Mouse (Mus musculus) CH12.LX (cell line): ENCODE measurements around the gene Gria2. TPM values are rescaled to one million over a fixed set of nuclear protein-coding genes. Genes with fewer than 3 reads are reported as not detected.

ENCODE experiments used
- DNase-seq: peaks from one replicate; pipeline ENCODE4 v3.0.0-alpha.2; 2013; ENCODE audit errors: extremely low read depth
- H3K27ac ChIP-seq: 2 replicates; pipeline ENCODE4 v1.5.1; 2012; ENCODE audit warnings: low read depth, mild to moderate bottlenecking, control low read depth, moderate library complexity; ENCODE audit not compliant: insufficient read depth
- H3K27me3 ChIP-seq: replicated peaks from 2 replicates; pipeline ENCODE3; 2012; ENCODE audit warnings: inconsistent platforms
- H3K36me3 ChIP-seq, 2 experiments: replicated peaks in 1 of 2; 2 replicates each; pipeline versions ENCODE3 to v1.6.1; 2012; ENCODE audit warnings: inconsistent platforms in 1 of 2, low read length in 1 of 2, mild to moderate bottlenecking in 1 of 2, mixed read lengths in 1 of 2, moderate library complexity in 1 of 2; ENCODE audit not compliant: control insufficient read depth in 1 of 2, insufficient read depth in 1 of 2
- H3K4me1 ChIP-seq, 2 experiments: 2 replicates each; pipeline ENCODE4 v1.6.1; 2012; ENCODE audit warnings: inconsistent platforms in 1 of 2, moderate library complexity in 1 of 2; ENCODE audit not compliant: insufficient read depth in 2 of 2, control insufficient read depth in 1 of 2
- H3K4me2 ChIP-seq: 2 replicates; pipeline ENCODE4 v1.6.1; 2012; ENCODE audit warnings: low read depth, mild to moderate bottlenecking, control low read depth; ENCODE audit not compliant: poor library complexity, insufficient read depth, severe bottlenecking
- H3K4me3 ChIP-seq, 3 experiments: fragments of 150-350 bp in 1 of 3; sonication (generic) in 1 of 3; replicated peaks in 1 of 3; 2 replicates each; pipeline versions ENCODE3 to v1.5.1; 2011 to 2012; ENCODE audit warnings: low read depth in 2 of 3, low read length in 2 of 3, mild to moderate bottlenecking in 2 of 3, moderate library complexity in 2 of 3, control low read depth in 1 of 3, improper control_type of control experiment in 1 of 3, inconsistent platforms in 1 of 3, mixed read lengths in 1 of 3; ENCODE audit not compliant: poor library complexity in 1 of 3
- H3K79me2 ChIP-seq: replicated peaks from 2 replicates; pipeline ENCODE4 v1.6.1; 2012; ENCODE audit warnings: mild to moderate bottlenecking, moderate library complexity; ENCODE audit not compliant: control insufficient read depth, poor library complexity, insufficient read depth, severe bottlenecking; ENCODE audit errors: extremely low read depth
- H3K9ac ChIP-seq: 2 replicates; pipeline ENCODE4 v1.6.1; 2012; ENCODE audit warnings: low read depth, mild to moderate bottlenecking, control low read depth, moderate library complexity; ENCODE audit not compliant: insufficient read depth
- H3K9me3 ChIP-seq: replicated peaks from 2 replicates; pipeline ENCODE3; 2012; ENCODE audit warnings: low read length, inconsistent platforms, mixed read lengths
- CHD1 ChIP-seq: IDR thresholded peaks from 2 replicates; pipeline ENCODE4 v1.6.1; 2012; ENCODE audit warnings: low read depth, low read length, improper control_type of control experiment, inconsistent platforms
- CHD2 ChIP-seq: IDR thresholded peaks from 2 replicates; pipeline ENCODE4 v1.6.1; 2011; ENCODE audit warnings: low read length, improper control_type of control experiment
- ELF1 ChIP-seq: IDR thresholded peaks from 2 replicates; pipeline ENCODE4 v1.6.1; 2014; ENCODE audit warnings: low read depth, mild to moderate bottlenecking, inconsistent platforms, low read length, improper control_type of control experiment
- ETS1 ChIP-seq: conservative IDR thresholded peaks from 2 replicates; pipeline ENCODE4 v1.6.1; 2012; ENCODE audit warnings: low read depth, mild to moderate bottlenecking, inconsistent platforms, low read length, improper control_type of control experiment, moderate library complexity
- HCFC1 ChIP-seq: IDR thresholded peaks from 2 replicates; pipeline ENCODE4 v1.6.1; 2012; ENCODE audit warnings: low read depth, mild to moderate bottlenecking, inconsistent platforms, low read length, improper control_type of control experiment
- IRF4 ChIP-seq: IDR thresholded peaks from 2 replicates; pipeline ENCODE4 v1.6.1; 2014; ENCODE audit warnings: low read depth, mild to moderate bottlenecking, inconsistent platforms, low read length, improper control_type of control experiment
- MAFK ChIP-seq: IDR thresholded peaks from 2 replicates; pipeline ENCODE4 v1.6.1; 2011; ENCODE audit warnings: low read length, improper control_type of control experiment; ENCODE audit not compliant: insufficient replicate concordance
- MAX ChIP-seq: IDR thresholded peaks from 2 replicates; pipeline ENCODE4 v1.6.1; 2011; ENCODE audit warnings: low read length, improper control_type of control experiment
- MAZ ChIP-seq: IDR thresholded peaks from 2 replicates; pipeline ENCODE4 v1.6.1; 2012; ENCODE audit warnings: low read depth, mild to moderate bottlenecking, inconsistent platforms, low read length, improper control_type of control experiment, moderate library complexity
- MEF2A ChIP-seq: IDR thresholded peaks from 2 replicates; pipeline ENCODE4 v1.6.1; 2014; ENCODE audit warnings: low read depth, mild to moderate bottlenecking, inconsistent platforms, low read length, improper control_type of control experiment, borderline replicate concordance
- MXI1 ChIP-seq: IDR thresholded peaks from 2 replicates; pipeline ENCODE4 v1.6.1; 2011; ENCODE audit warnings: mild to moderate bottlenecking, low read depth, low read length, improper control_type of control experiment
- NELFE ChIP-seq: IDR thresholded peaks from 2 replicates; pipeline ENCODE4 v1.6.1; 2011; ENCODE audit warnings: low read depth, low read length, improper control_type of control experiment
- NRF1 ChIP-seq: IDR thresholded peaks from 2 replicates; pipeline ENCODE4 v1.6.1; 2014; ENCODE audit warnings: low read depth, mild to moderate bottlenecking, inconsistent platforms, low read length, improper control_type of control experiment, moderate library complexity
- POLR2AphosphoS2 ChIP-seq: IDR thresholded peaks from 2 replicates; pipeline ENCODE4 v1.6.1; 2011; ENCODE audit warnings: low read depth, low read length, improper control_type of control experiment
- RAD21 ChIP-seq: IDR thresholded peaks from 2 replicates; pipeline ENCODE4 v1.6.1; 2011; ENCODE audit warnings: low read depth, mild to moderate bottlenecking, low read length, improper control_type of control experiment, moderate library complexity
- SMC3 ChIP-seq: IDR thresholded peaks from 2 replicates; pipeline ENCODE4 v1.6.1; 2011; ENCODE audit warnings: low read depth, low read length, improper control_type of control experiment
- TBP ChIP-seq: conservative IDR thresholded peaks from 2 replicates; pipeline ENCODE4 v1.6.1; 2011; ENCODE audit warnings: low read depth, low read length, improper control_type of control experiment
- TCF12 ChIP-seq: IDR thresholded peaks from 2 replicates; pipeline ENCODE4 v1.6.1; 2014; ENCODE audit warnings: low read depth, mild to moderate bottlenecking, inconsistent platforms, low read length, improper control_type of control experiment
- USF1 ChIP-seq: IDR thresholded peaks from 2 replicates; pipeline ENCODE4 v1.6.1; 2014; ENCODE audit warnings: low read depth, mild to moderate bottlenecking, inconsistent platforms, low read length, improper control_type of control experiment
- dilution Hi-C: fragments of 300-500 bp; cut with MboI; formaldehyde crosslinking; loops from 2 replicates; pipeline ENCODE4 v1.14.3; 2020; ENCODE audit warnings: low sequenced_read_pairs; ENCODE audit not compliant: extremely low pct_unique_long_range_greater_than_20kb, extremely low pct_ligation_motif_present
- in situ Hi-C: fragments of 300-500 bp; cut with MboI; formaldehyde crosslinking; loops from 3 replicates; pipeline ENCODE4 v1.14.3; 2019; ENCODE audit warnings: low sequenced_read_pairs, low pct_ligation_motif_present, low pct_unique_long_range_greater_than_20kb, mixed read lengths
- polyA plus RNA-seq: library from polyadenylated mRNA; unstranded; fragments of >175 nt; gene quantifications from 2 replicates; pipeline ENCODE4 v1.2.1, GENCODE M21; 2012; ENCODE audit warnings: low read depth; ENCODE audit not compliant: insufficient read length
- total RNA-seq, 2 experiments: library from RNA; depleted of rRNA; stranded (reverse); fragments of 300-350 nt in 1 of 2; fragments of >200 nt in 1 of 2; gene quantifications; 2 replicates each; pipeline ENCODE4 v1.2.3; 2012 to 2014

Gria2 gene
- total and polyA plus RNA-seq, 3 experiments = not detected

DNA sequence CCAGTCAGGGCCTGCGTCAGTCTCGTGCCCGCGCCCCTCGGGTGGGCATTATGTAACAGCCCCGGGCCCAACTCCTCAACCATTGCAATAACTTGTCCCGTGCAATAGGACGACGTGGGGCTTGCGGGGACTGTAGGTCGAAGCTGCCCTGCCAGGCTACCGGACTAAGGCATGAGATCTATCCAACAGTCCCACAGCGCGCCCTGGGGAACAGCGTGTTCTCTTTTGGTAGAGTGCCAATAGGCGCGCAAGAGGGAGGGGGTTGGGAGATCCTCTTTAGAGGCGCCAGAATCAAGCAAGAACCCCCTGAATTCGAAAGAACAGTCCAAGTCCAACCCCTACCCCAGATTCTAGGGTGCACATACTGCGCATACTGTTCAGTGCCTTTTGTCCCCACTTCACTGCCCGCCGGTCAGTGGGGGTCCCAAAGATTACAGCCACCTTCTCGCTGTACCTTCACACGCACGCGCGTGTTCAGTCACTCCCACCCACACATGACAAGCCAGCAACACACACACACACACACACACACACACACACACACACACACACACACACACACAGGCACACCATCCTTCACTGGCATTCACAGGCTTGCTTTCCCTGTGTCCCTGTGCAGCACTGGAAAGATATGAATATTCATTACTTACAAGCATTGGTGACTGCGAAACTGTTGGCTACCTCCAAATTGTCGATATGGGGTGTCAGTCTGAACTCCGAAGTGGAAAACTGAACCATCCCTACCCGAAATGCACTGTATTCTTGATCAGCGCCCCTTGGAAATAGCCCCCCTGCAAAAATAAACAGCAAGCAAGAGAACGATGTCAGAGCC is 1.4 kb downstream of the Gria2 start:
- H3K27ac ChIP-seq = no peak overlapping the region
- TF ChIP-seq IRF4 (no peak), RAD21 (no peak), ELF1 (no peak), MAFK (no peak), MAX (no peak), NRF1 (no peak), MXI1 (no peak), TCF12 (no peak)
- TF ChIP-seq, all 38 proteins: peak for 0
- in situ Hi-C loops = no loop called here
- Histone ChIP-seq H3K27me3 (no peaks in the 10 kb centered on the region), H3K4me1 (no peaks in the 10 kb centered on the region), H3K79me2 (no peaks in the 10 kb centered on the region), H3K4me3 (no peak overlapping the region), H3K4me2 (no peak overlapping the region), H3K36me3 (no peaks in the 10 kb centered on the region), H3K9ac (no peak overlapping the region), H3K9me3 (no peaks in the 10 kb centered on the region)
- no peak for DNase-seq
- dilution Hi-C loops = no loop called here

DNA sequence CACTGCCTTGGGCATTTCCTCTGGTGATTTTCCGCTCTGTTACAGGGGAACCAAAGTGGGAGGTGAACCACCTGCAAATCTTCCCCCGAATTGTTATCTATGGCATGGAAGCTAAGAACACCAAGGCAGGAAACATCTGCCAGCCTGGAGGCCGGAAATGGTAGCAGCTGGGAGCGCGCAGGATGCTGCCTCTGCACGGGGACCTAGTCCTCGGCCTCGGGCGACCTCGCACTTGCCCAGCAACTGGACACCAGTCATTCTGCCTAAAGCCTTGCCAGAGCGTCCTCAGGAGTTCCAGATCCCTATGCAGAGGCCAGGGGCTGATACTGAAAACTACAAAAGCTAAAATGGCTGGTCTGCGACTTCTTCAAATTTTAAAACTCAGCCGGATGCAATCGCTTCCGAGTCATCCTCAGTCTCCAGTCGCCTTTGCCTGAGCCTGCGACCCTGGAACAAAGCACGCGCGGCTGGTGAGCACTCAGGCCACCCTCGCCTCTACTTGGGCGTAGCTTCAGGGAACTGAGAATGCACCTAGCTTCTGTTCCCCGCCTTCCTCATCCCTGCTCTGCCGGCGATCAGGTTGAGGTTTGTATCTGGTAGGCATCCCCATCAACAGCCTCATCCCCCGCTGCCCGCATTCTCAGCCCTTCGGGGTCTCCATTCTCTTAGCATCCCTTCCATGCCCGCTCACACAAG is 2.2 kb downstream of the Gria2 start:
- Histone ChIP-seq H3K27ac (no peak overlapping the region), H3K4me3 (no peak overlapping the region), H3K79me2 (no peaks in the 10 kb centered on the region), H3K27me3 (no peaks in the 10 kb centered on the region), H3K4me1 (no peaks in the 10 kb centered on the region), H3K36me3 (no peaks in the 10 kb centered on the region), H3K4me2 (no peak overlapping the region), H3K9ac (no peak overlapping the region), H3K9me3 (no peaks in the 10 kb centered on the region)
- TF ChIP-seq TBP = no peak
- no peak for TF ChIP-seq POLR2AphosphoS2
- dilution Hi-C loops (no loop called here), in situ Hi-C loops (no loop called here)
- no peak for DNase-seq

DNA sequence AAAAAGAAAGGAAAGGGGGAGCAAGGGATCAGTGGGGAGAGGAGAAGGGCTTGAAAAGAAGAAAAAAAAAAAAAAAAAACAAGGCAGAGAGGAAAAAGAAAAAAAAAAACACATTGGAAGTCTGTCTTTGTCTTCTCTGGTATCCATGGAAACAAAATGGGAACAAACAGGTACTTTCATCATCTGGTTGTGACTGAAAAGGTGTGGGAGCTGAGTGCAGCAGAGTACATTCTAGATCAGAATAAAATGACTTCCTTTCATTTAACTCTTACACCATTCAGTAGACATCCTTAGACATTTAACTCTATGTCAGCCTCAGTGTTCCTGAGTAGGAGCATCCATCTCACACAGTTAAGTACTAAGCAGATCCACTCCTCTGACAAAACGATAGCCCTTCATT is 4.7 kb downstream of the Gria2 start:
- dilution Hi-C loops (no loop called here), in situ Hi-C loops (no loop called here)
- H3K4me3 ChIP-seq = no peak overlapping the region
- no peak for DNase-seq
- no peaks in the 10 kb centered on the region for H3K9me3 ChIP-seq
- H3K27ac ChIP-seq = no peak overlapping the region
- H3K36me3 ChIP-seq = no peaks in the 10 kb centered on the region
- no peaks in the 10 kb centered on the region for H3K27me3 ChIP-seq
- no peaks in the 10 kb centered on the region for H3K4me1 ChIP-seq
- no peak overlapping the region for H3K4me2 ChIP-seq
- TF ChIP-seq MAZ = no peak
- no peak for TF ChIP-seq MAX
- TF ChIP-seq SMC3 = no peak
- TF ChIP-seq MEF2A = no peak
- no peak for TF ChIP-seq ETS1
- TF ChIP-seq USF1 = no peak
- no peak for TF ChIP-seq CHD1
- TF ChIP-seq CHD2 = no peak
- no peak for TF ChIP-seq RAD21
- no peak for TF ChIP-seq MXI1
- no peak for TF ChIP-seq NELFE
- no peak for TF ChIP-seq HCFC1
- H3K79me2 ChIP-seq = no peaks in the 10 kb centered on the region
- H3K9ac ChIP-seq = no peak overlapping the region
